Mouse (Mus musculus): ENCODE measurements around the gene Wdr74.

- no peak for TF ChIP-seq ZNF384 (IDR thresholded peaks at IDR 0.05; ENCODE audit: low read depth, low read length)
- TF ChIP-seq TAL1 (IDR thresholded peaks at IDR 0.05; ENCODE audit: low read length), result no peak
- peak; percentile 15 to 31; a peak in 1 of 4 replicates for TF ChIP-seq POLR2A (IDR thresholded peaks at IDR 0.05; ENCODE audit: control insufficient read depth in 1 of 2, insufficient read depth in 1 of 2, low read depth in 1 of 2, low read length in 2 of 2, poor library complexity in 1 of 2)
- no peak for TF ChIP-seq NELFE (IDR thresholded peaks at IDR 0.05; ENCODE audit: low read depth, low read length)
- TF ChIP-seq CTCF (IDR thresholded peaks at IDR 0.05 in 2 of 3, conservative IDR thresholded peaks at IDR 0.05 in 1 of 3; ENCODE audit: control insufficient read depth in 1 of 3, insufficient read depth in 1 of 3, low read depth in 2 of 3, low read length in 3 of 3, poor library complexity in 1 of 3, severe bottlenecking in 1 of 3), result no peak
- TF ChIP-seq CHD2 (IDR thresholded peaks at IDR 0.05; ENCODE audit: low read length), result no peak
- no peak for TF ChIP-seq MXI1 (IDR thresholded peaks at IDR 0.05; ENCODE audit: low read depth, low read length)
- TF ChIP-seq CHD1 (IDR thresholded peaks at IDR 0.05; ENCODE audit: low read depth, low read length), result peak; percentile 95; the same call in 1 of the 2 replicates
- no peak for TF ChIP-seq USF1 (IDR thresholded peaks at IDR 0.05; ENCODE audit: low read depth, low read length)
- no peak for TF ChIP-seq NRF1 (IDR thresholded peaks at IDR 0.05; ENCODE audit: insufficient read depth, low read depth, low read length, poor library complexity, severe bottlenecking)
Observed at GRCm38 (mm10) chr19:8725081-8725613, 10.5 kb upstream of the Wdr74 start.
